Mouse (Mus musculus): ENCODE results near the gene Kank2. TPM values are rescaled to one million over a fixed set of nuclear protein-coding genes. Genes with fewer than 3 reads are reported as not detected.
A peak's percentile ranks its signal among the peaks of the same experiment; 100 is the strongest.

The Kank2 gene
- polyA plus RNA-seq (2014; fragmentation: Nextera tagmentation; extraction: Ambion mirVana): 4.7 and 6.7 TPM in 2 replicates

DNA sequence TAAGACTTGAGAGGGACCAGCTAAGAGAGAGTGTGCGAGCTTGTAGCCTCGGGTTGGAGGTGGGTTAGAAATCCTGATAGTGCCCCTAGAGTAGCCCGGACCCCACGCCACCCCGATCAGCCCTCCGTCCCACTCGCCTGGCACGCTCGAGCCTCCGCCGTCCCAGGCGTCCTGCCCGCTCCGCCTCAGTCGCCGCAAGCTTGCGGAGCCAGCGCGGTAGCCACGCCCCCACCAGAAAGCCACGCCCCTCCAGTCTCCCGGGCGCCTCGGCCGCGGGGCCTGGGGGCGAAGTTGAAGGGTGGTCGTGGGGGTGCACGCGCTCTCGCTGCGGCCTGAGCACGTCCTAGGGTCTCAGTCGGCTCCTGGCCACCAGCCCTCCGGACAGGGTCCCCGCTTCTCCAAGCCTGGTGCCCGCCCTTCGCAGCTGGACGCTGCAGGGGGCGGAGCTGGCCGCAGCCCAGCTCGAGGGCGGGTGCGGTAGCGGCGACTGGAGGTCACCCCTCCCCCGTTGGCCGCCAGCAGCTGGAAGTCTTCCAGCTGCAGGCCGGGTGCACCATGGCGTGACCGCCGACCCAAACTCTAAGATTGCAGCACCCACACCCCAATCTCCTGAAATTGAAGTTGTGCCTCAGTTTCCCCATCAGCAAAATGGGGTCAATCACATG lies at the start of gene Kank2:
Kank2 (minus strand) TSS at position 400 of the 665 bp plus-strand sequence.
- Histone ChIP-seq H3K36me3 (ENCODE audit: control insufficient read depth, insufficient read depth, low read length) (peaks cover 16% of the 10 kb centered on the region), H3K4me2 (peak within 1 kb of the TSS; percentile 98)
- WGBS: under 1% methylated on average over 51 of the region's 52 CpGs

DNA sequence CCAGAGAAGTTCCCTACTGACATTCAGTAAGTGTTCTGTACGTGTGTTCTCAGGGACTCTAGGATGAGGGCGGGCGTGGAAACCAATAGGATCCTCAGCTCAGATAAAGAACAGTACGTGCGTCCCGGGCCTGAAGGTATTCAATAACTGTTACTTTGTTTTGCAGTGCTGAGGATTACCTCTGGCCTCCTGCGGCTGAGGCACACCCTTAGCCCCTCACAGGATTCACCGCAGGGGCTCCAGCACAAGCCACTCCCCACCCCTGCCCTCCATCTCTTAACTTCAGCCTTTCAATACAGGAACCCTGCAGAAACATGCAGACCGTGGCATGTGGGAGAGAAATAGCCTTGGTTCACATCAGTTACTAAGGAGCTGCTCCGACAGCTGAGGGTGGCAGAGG lies 49.4 kb upstream of the Kank2 start:
- no peak overlapping the region for H3K9ac ChIP-seq (ENCODE audit: low read depth, low read length)
- ATAC-seq (replicated peaks; ENCODE audit: low FRiP score): no peak
- H3K4me2 ChIP-seq: no peak overlapping the region; the same call in 1 of the 2 replicates
- no peaks in the 10 kb centered on the region for H3K9me3 ChIP-seq (ENCODE audit: control insufficient read depth, low read length)
- H3K36me3 ChIP-seq (ENCODE audit: control insufficient read depth, insufficient read depth, low read length): peaks cover 2% of the 10 kb centered on the region; the same call in 1 of the 2 replicates
- no peaks in the 10 kb centered on the region for H3K27me3 ChIP-seq (replicated peaks; ENCODE audit: control insufficient read depth, insufficient read depth, low read length)
- H3K4me3 ChIP-seq (ENCODE audit: low read depth, low read length): no peak overlapping the region
- peak overlapping the region; percentile 82 for H3K27ac ChIP-seq (ENCODE audit: low read depth, low read length)
- WGBS: 35% methylated on average over 10 of the region's 10 CpGs
- DNase-seq (ENCODE audit: low spot score): no peak
- peaks cover 40% of the 10 kb centered on the region for H3K4me1 ChIP-seq (replicated peaks; ENCODE audit: control insufficient read depth, insufficient read depth, low read length)

More for the DNA sequence above, at the start of gene Kank2:
- H3K27me3 ChIP-seq (replicated peaks; ENCODE audit: control insufficient read depth, insufficient read depth, low read length): no peaks in the 10 kb centered on the region
- H3K4me3 ChIP-seq (ENCODE audit: low read depth, low read length): peak within 1 kb of the TSS; percentile 75
- DNase-seq (ENCODE audit: low spot score) (peak; percentile 87), ATAC-seq (replicated peaks; ENCODE audit: low FRiP score) (peak; percentile 77)
- H3K4me1 ChIP-seq (replicated peaks; ENCODE audit: control insufficient read depth, insufficient read depth, low read length): peaks cover 20% of the 10 kb centered on the region
- peak within 1 kb of the TSS; percentile 79 for H3K27ac ChIP-seq (ENCODE audit: low read depth, low read length)
- H3K9me3 ChIP-seq (ENCODE audit: control insufficient read depth, low read length): no peaks in the 10 kb centered on the region
- H3K9ac ChIP-seq (ENCODE audit: low read depth, low read length): peak within 1 kb of the TSS; percentile 86

GRCm38 (mm10) chr9:21847425-21847824 lies 48.9 kb upstream of the Kank2 start:
- Histone ChIP-seq H3K9ac (ENCODE audit: low read depth, low read length) (no peak overlapping the region), H3K4me3 (ENCODE audit: low read depth, low read length) (no peak overlapping the region), H3K36me3 (ENCODE audit: control insufficient read depth, insufficient read depth, low read length) (peaks cover 6% of the 10 kb centered on the region), H3K4me2 (peak overlapping the region; percentile 54), H3K9me3 (ENCODE audit: control insufficient read depth, low read length) (no peaks in the 10 kb centered on the region), H3K4me1 (replicated peaks; ENCODE audit: control insufficient read depth, insufficient read depth, low read length) (peaks cover 41% of the 10 kb centered on the region), H3K27me3 (replicated peaks; ENCODE audit: control insufficient read depth, insufficient read depth, low read length) (no peaks in the 10 kb centered on the region), H3K27ac (ENCODE audit: low read depth, low read length) (peak overlapping the region; percentile 82; the same call in 1 of the 2 replicates)
- WGBS: 30% methylated on average over 3 of the region's 3 CpGs
- no peak for DNase-seq (ENCODE audit: low spot score)
- ATAC-seq (replicated peaks; ENCODE audit: low FRiP score): no peak

GRCm38 (mm10) chr9:21846755-21847341 lies 48.3 kb upstream of the Kank2 start:
- Histone ChIP-seq H3K4me3 (ENCODE audit: low read depth, low read length) (peak overlapping the region; percentile 28; the same call in 1 of the 2 replicates), H3K4me2 (peak overlapping the region; percentile 54), H3K36me3 (ENCODE audit: control insufficient read depth, insufficient read depth, low read length) (peaks cover 6% of the 10 kb centered on the region), H3K27ac (ENCODE audit: low read depth, low read length) (peak overlapping the region; percentile 82; the same call in 1 of the 2 replicates), H3K9ac (ENCODE audit: low read depth, low read length) (no peak overlapping the region), H3K9me3 (ENCODE audit: control insufficient read depth, low read length) (no peaks in the 10 kb centered on the region), H3K27me3 (replicated peaks; ENCODE audit: control insufficient read depth, insufficient read depth, low read length) (no peaks in the 10 kb centered on the region), H3K4me1 (replicated peaks; ENCODE audit: control insufficient read depth, insufficient read depth, low read length) (peaks cover 39% of the 10 kb centered on the region)
- peak; percentile 59 for DNase-seq (ENCODE audit: low spot score)
- WGBS: 20% methylated on average over 11 of the region's 11 CpGs
- peak; percentile 51 for ATAC-seq (replicated peaks; ENCODE audit: low FRiP score)

DNA sequence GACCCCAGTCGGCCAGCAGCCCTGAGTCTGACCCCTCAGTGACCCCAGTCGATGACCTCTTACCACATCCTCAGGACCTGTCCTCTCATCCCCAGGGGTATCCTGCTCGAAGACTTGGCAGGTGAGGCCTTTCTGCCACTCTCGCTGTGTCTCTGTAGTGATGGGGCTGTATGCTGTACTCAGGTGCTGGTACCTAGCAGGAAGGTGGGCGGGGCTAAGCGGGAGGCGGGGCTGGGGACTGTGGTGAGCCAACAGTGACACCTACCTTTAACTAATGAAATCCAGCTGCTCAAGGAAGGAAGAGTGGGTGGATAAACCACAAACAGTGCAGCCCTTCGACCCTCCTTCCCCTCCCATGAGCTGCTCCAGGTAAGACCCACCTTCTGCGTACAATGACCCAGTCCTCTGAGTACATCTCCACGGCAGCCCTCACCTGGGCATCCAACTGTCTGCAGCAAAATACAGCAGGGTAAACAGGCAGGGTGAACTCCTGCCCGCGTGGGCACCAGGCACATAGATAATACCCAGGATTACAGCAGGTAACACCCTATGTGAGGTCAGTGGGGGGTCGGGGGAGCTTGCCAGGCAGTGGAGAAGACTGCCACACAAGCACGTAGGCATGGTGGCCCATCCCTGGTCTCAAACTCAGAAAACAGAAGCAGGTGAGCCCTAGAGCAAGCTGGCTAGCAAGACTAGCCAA lies 47.0 kb upstream of the Kank2 start:
- no peaks in the 10 kb centered on the region for H3K27me3 ChIP-seq (replicated peaks; ENCODE audit: control insufficient read depth, insufficient read depth, low read length)
- H3K4me3 ChIP-seq (ENCODE audit: low read depth, low read length): no peak overlapping the region
- peak overlapping the region; percentile 20; the same call in 1 of the 2 replicates for H3K9ac ChIP-seq (ENCODE audit: low read depth, low read length)
- H3K4me2 ChIP-seq: no peak overlapping the region
- no peaks in the 10 kb centered on the region for H3K9me3 ChIP-seq (ENCODE audit: control insufficient read depth, low read length)
- H3K36me3 ChIP-seq (ENCODE audit: control insufficient read depth, insufficient read depth, low read length): peaks cover 8% of the 10 kb centered on the region
- H3K4me1 ChIP-seq (replicated peaks; ENCODE audit: control insufficient read depth, insufficient read depth, low read length): peaks cover 34% of the 10 kb centered on the region
- 47% methylated on average over 14 of the region's 14 CpGs for WGBS
- no peak overlapping the region for H3K27ac ChIP-seq (ENCODE audit: low read depth, low read length)
- ATAC-seq (replicated peaks; ENCODE audit: low FRiP score): no peak
- DNase-seq (ENCODE audit: low spot score): no peak

- DNase-seq (ENCODE audit: low spot score) (no peak), ATAC-seq (replicated peaks; ENCODE audit: low FRiP score) (no peak)
- Histone ChIP-seq H3K27me3 (replicated peaks; ENCODE audit: control insufficient read depth, insufficient read depth, low read length) (no peaks in the 10 kb centered on the region), H3K4me3 (ENCODE audit: low read depth, low read length) (no peak overlapping the region), H3K36me3 (ENCODE audit: control insufficient read depth, insufficient read depth, low read length) (peaks cover 12% of the 10 kb centered on the region), H3K9me3 (ENCODE audit: control insufficient read depth, low read length) (no peaks in the 10 kb centered on the region), H3K4me1 (replicated peaks; ENCODE audit: control insufficient read depth, insufficient read depth, low read length) (peaks cover 21% of the 10 kb centered on the region), H3K9ac (ENCODE audit: low read depth, low read length) (no peak overlapping the region), H3K27ac (ENCODE audit: low read depth, low read length) (no peak overlapping the region), H3K4me2 (no peak overlapping the region)
- 75% methylated on average over 6 of the region's 6 CpGs for WGBS
Observed at GRCm38 (mm10) chr9:21843086-21843485, 44.5 kb upstream of the Kank2 start.

- H3K4me1 ChIP-seq (replicated peaks; ENCODE audit: control insufficient read depth, insufficient read depth, low read length): peaks cover 14% of the 10 kb centered on the region
- ATAC-seq (replicated peaks; ENCODE audit: low FRiP score) (no peak), DNase-seq (ENCODE audit: low spot score) (no peak)
- H3K9ac ChIP-seq (ENCODE audit: low read depth, low read length): no peak overlapping the region
- no peaks in the 10 kb centered on the region for H3K9me3 ChIP-seq (ENCODE audit: control insufficient read depth, low read length)
- no peak overlapping the region for H3K27ac ChIP-seq (ENCODE audit: low read depth, low read length)
- no peaks in the 10 kb centered on the region for H3K27me3 ChIP-seq (replicated peaks; ENCODE audit: control insufficient read depth, insufficient read depth, low read length)
- no peak overlapping the region for H3K4me3 ChIP-seq (ENCODE audit: low read depth, low read length)
- peaks cover 18% of the 10 kb centered on the region for H3K36me3 ChIP-seq (ENCODE audit: control insufficient read depth, insufficient read depth, low read length)
- 52% methylated on average over 5 of the region's 5 CpGs for WGBS
- H3K4me2 ChIP-seq: no peak overlapping the region
Observed at GRCm38 (mm10) chr9:21842391-21842790, 43.8 kb upstream of the Kank2 start.

GRCm38 (mm10) chr9:21841340-21841739 lies 42.8 kb upstream of the Kank2 start:
- Histone ChIP-seq H3K27me3 (replicated peaks; ENCODE audit: control insufficient read depth, insufficient read depth, low read length) (no peaks in the 10 kb centered on the region), H3K27ac (ENCODE audit: low read depth, low read length) (no peak overlapping the region), H3K4me3 (ENCODE audit: low read depth, low read length) (no peak overlapping the region), H3K9ac (ENCODE audit: low read depth, low read length) (no peak overlapping the region), H3K4me2 (no peak overlapping the region), H3K9me3 (ENCODE audit: control insufficient read depth, low read length) (no peaks in the 10 kb centered on the region), H3K4me1 (replicated peaks; ENCODE audit: control insufficient read depth, insufficient read depth, low read length) (peaks cover 6% of the 10 kb centered on the region), H3K36me3 (ENCODE audit: control insufficient read depth, insufficient read depth, low read length) (peaks cover 24% of the 10 kb centered on the region)
- WGBS: 91% methylated on average over 6 of the region's 6 CpGs
- ATAC-seq (replicated peaks; ENCODE audit: low FRiP score): no peak
- no peak for DNase-seq (ENCODE audit: low spot score)

Data from liver, embryonic 11.5 days (tissue).